Mouse (Mus musculus) megakaryocyte, embryonic 14.5 days (primary cell): ENCODE data around the gene Clnk. TPM values are rescaled to one million over a fixed set of nuclear protein-coding genes. Genes with fewer than 3 reads are reported as not detected.

Experiments
- H3K27me3 ChIP-seq: replicated peaks from 2 replicates; pipeline ENCODE3; 2012; ENCODE audit warnings: inconsistent platforms
- H3K36me3 ChIP-seq: replicated peaks from 2 replicates; pipeline ENCODE3; 2012; ENCODE audit warnings: low read length, inconsistent platforms, mixed read lengths
- H3K4me1 ChIP-seq: 2 replicates; pipeline ENCODE4 v1.6.1; 2012; ENCODE audit warnings: inconsistent platforms
- H3K4me3 ChIP-seq: replicated peaks from 2 replicates; pipeline ENCODE3; 2012; ENCODE audit warnings: moderate library complexity, mild to moderate bottlenecking, inconsistent platforms
- H3K9me3 ChIP-seq: 2 replicates; pipeline ENCODE4 v1.6.1; 2012; ENCODE audit warnings: inconsistent platforms
- FLI1 ChIP-seq: IDR thresholded peaks from 2 replicates; pipeline ENCODE4 v1.6.1; 2012; ENCODE audit warnings: low read length, inconsistent platforms, mixed read lengths
- GATA1 ChIP-seq: IDR thresholded peaks from 3 replicates; pipeline ENCODE4 v1.6.1; 2012; ENCODE audit warnings: mixed read lengths, low read length, inconsistent platforms, borderline replicate concordance
- polyA plus RNA-seq: library from polyadenylated mRNA; stranded (reverse); fragments of >175 nt; gene quantifications from 2 replicates; pipeline ENCODE4 v1.2.3, GENCODE M21; 2012; ENCODE audit warnings: low replicate concordance; ENCODE audit not compliant: insufficient read depth

Gene Clnk
- polyA plus RNA-seq, 1 experiment = not detected

DNA sequence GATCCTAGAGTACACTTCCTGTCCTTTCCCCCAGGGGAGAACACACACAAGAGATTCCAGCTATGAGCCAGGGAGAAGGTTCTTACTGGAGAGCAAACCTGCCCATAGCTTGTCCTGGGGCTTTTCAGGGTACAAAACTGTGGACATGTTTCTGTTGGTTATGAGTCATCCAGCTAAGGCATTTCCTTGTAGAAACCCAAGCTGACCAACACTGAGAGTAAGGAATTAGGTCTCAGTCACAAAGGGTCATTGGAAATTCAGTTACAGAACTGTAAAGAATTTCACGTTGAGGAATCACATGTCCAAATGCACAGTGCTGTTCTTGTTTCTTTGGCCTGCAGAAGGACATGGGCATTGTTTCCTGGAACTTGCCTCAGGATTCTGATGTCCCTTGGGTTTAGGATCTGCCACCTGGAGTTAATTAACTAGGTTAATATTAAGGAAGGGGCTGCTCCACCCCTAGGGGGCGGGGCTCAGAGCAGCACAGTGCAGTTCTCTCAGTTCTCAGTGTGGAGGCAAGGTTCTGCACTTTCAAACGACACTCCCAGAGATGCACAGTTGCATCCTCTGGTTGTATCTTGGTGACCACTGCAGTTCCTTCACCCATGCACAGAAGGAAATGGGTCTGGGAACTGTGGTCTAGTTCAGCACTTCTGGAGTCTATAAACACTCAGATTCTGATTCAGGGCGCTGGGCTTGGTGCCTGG, 18.4 kb downstream of the Clnk start:
- Histone ChIP-seq H3K4me1 (peaks cover 70% of the 10 kb centered on the region), H3K9me3 (no peaks in the 10 kb centered on the region), H3K4me3 (peak overlapping the region; percentile 6), H3K36me3 (peaks cover 2% of the 10 kb centered on the region), H3K27me3 (no peaks in the 10 kb centered on the region)
- no peak for TF ChIP-seq GATA1
- no peak for TF ChIP-seq FLI1

DNA sequence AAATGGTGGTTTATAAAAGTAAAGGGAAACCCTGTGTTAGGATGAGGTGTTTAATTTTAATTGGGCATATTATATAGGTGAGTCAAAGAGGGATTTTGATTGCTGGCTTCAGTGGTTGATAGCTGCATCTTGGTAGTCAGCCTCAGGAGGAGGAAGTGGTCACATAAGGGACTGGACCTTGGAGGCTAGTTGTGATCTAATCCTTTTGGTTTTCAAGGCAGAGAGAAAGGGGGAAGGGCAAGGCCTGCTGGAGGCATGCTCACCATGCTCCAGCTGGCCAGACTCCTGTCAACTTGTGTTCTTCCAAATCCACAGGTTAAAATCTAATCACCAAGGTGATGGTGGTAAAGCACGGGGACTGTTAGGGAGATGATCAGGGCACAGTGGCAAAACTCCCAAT, 19.0 kb downstream of the Clnk start:
- Histone ChIP-seq H3K4me1 (peaks cover 65% of the 10 kb centered on the region), H3K27me3 (no peaks in the 10 kb centered on the region), H3K4me3 (no peak overlapping the region), H3K36me3 (peaks cover 5% of the 10 kb centered on the region), H3K9me3 (peaks cover 4% of the 10 kb centered on the region; the same call in 1 of the 2 replicates)
- TF ChIP-seq FLI1 (no peak), GATA1 (no peak)

DNA sequence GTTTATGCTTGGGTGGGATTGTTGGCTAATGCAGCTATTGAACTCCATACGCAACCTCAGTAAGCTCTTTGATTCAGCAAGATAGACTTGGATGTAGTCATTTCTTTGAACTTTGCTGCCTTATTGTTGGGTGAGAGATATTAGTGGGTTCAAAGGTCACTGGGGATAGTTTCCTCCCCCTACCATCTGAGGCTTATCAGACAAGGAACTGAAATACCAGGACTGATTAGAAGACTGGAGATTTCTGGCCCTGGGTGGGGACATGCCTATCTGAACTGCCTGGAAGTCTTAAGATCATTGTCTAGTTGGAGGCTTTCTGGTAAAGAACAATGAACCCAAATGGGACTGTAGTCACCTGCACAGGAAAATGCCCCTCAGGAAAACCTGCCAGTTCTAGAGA, 26.4 kb downstream of the Clnk start:
- H3K9me3 ChIP-seq = peaks cover 6% of the 10 kb centered on the region; the same call in 1 of the 2 replicates
- H3K4me3 ChIP-seq = no peak overlapping the region
- TF ChIP-seq GATA1 (no peak), FLI1 (no peak)
- H3K27me3 ChIP-seq = no peaks in the 10 kb centered on the region
- peaks cover 43% of the 10 kb centered on the region for H3K4me1 ChIP-seq
- peaks cover 6% of the 10 kb centered on the region for H3K36me3 ChIP-seq

DNA sequence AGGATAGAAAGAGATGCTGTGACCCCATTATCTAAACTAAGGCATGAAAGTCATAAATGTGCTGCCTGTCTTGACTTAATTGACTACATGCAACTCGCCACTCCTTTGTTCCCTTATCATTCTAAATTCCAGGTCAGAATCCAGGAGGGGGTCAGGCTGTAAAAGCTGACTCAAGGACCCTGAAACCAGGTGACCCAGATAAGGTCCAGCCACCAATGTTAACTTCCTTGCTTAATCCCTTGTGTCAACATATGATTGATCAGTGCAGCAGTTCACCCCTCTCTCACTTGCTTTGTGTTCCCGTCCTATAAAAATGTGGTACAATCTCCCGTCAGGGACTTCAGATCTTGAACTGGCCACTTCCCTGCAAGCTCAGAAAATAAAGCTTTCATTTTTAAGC, 31.1 kb downstream of the Clnk start:
- no peaks in the 10 kb centered on the region for H3K9me3 ChIP-seq
- H3K27me3 ChIP-seq = no peaks in the 10 kb centered on the region
- TF ChIP-seq GATA1 = no peak
- no peak for TF ChIP-seq FLI1
- H3K4me1 ChIP-seq = peaks cover 56% of the 10 kb centered on the region
- no peak overlapping the region for H3K4me3 ChIP-seq
- no peaks in the 10 kb centered on the region for H3K36me3 ChIP-seq

DNA sequence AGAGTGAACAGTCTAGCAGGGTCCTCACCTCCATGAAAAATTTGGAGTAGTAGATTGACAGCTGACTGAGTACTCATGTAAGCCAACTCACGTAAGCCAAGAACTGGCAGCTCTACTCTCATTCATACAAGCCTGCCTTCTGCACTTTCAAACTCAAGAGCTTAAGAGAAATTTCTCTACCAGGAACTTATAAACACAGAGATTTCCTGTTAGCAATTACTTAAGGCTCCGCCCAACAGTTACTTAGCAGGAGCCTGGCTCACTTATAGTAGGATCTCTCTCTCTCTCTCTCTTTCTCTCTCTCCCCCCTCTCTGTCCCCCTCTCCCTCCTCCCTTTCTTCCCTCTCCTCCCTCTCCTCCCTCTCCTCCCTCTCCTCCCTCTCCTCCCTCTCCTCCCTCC, 32.3 kb downstream of the Clnk start:
- TF ChIP-seq FLI1 (no peak), GATA1 (no peak)

DNA sequence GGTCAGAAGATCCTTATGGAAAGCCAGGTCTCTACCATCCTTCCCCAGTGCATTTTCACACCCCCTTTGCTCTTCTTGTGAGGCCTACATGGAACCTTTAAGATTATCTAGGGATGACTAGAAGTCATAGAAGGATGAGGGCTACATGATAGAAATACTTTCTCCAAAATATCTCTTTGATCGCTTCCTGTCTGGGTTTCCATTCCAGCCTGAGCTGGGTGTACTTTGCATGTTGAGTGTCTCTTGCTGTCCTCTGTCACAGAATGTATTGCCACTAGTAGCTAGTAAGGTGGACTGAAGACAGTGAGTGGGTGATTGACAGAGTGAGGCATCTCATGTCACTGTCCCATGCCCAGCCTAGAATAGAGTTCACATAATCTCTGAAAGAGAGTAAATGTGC, 36.6 kb downstream of the Clnk start:
- no peaks in the 10 kb centered on the region for H3K36me3 ChIP-seq
- H3K27me3 ChIP-seq = no peaks in the 10 kb centered on the region
- no peak overlapping the region for H3K4me3 ChIP-seq
- TF ChIP-seq FLI1 (no peak), GATA1 (no peak)
- peaks cover 44% of the 10 kb centered on the region for H3K4me1 ChIP-seq
- no peaks in the 10 kb centered on the region for H3K9me3 ChIP-seq

More for the DNA sequence above, 32.3 kb downstream of the Clnk start:
- Histone ChIP-seq H3K27me3 (no peaks in the 10 kb centered on the region), H3K9me3 (no peaks in the 10 kb centered on the region), H3K4me1 (peaks cover 57% of the 10 kb centered on the region), H3K4me3 (no peak overlapping the region), H3K36me3 (no peaks in the 10 kb centered on the region)

DNA sequence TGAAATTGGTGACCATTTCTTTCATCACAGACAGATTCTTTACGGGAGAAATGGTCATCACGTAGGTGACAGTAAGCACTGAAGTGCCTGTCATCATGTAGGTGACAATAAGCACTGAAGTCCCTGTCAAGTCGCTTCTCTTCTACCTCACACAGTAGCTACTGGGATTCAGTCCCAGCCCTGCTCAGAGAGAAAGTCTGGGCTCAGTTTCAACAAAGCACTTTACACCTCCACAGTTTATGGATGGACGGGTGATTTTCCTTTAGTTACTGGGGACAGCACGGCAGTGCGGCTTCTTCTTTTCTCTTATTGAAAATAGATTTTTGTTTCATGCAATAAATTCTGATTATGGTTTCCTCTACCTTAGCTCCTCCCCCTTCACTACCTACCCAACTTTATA, 49.3 kb downstream of the Clnk start:
- no peak overlapping the region for H3K4me3 ChIP-seq
- peaks cover 40% of the 10 kb centered on the region for H3K4me1 ChIP-seq
- H3K27me3 ChIP-seq = no peaks in the 10 kb centered on the region
- H3K9me3 ChIP-seq = no peaks in the 10 kb centered on the region
- no peaks in the 10 kb centered on the region for H3K36me3 ChIP-seq
- TF ChIP-seq GATA1 (no peak), FLI1 (no peak)

DNA sequence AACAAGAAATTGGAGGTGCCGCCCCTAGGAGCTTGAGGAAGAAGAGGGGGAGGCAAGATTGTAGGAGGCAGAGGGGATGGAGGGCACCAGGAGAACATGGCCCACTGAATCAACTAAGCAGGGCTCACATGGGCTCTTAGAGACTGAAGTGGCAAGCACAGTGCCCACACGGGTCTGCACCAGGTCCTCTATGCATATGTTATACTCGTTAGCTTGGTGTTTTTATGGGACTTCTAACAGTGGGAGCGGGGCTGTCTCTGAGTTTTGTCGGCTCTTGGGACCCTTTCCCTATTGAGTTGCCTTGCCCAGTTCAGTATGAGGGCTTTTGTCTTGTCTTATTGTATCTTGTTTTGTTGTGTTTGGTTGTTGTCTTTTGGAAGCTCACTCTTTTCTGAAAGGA, 50.0 kb downstream of the Clnk start:
- TF ChIP-seq GATA1 (no peak), FLI1 (no peak)
- Histone ChIP-seq H3K4me1 (peaks cover 40% of the 10 kb centered on the region), H3K27me3 (no peaks in the 10 kb centered on the region), H3K9me3 (peaks cover 3% of the 10 kb centered on the region; the same call in 1 of the 2 replicates), H3K4me3 (no peak overlapping the region), H3K36me3 (peaks cover 2% of the 10 kb centered on the region)

DNA sequence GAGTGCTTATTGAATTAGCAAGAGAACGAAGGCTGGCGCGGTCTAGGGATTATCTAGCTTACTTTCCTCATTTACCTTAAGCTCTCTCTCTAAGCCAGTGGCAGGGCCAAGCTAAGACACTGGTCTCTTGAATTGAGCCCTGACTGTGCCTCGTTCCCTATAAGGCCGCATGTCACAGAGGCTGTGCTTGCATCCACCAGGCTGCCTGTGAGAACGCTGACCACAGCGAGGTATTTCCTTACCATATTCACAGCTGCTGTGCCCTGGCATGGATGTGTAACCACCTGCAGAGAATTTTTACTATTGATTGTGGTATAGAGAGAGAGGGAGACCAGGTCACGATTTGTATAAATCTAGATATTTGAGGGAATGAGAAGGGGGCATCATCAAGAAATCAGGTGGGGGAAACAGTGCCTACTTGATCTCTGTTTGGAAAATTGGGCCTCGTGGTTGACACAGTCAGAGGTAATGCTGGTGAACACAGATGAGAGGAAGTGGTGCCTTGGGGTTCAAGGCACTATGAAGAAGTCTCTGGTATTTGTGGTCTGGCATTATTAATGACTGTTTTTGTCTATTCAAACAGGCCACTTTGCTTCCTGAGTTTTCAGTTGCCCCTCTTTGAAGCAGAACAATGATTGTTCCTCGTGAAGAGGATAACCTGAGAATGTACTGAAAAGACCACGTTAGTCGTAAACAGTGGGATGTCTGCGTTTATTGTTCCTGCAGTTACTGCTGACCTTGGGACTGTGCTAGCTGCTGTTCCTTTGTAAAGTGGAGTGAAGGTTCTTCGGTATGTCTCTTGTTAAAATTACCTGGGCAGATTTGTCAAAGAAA, 52.3 kb downstream of the Clnk start:
- H3K9me3 ChIP-seq = peaks cover 7% of the 10 kb centered on the region; the same call in 1 of the 2 replicates
- peaks cover 2% of the 10 kb centered on the region for H3K36me3 ChIP-seq
- no peaks in the 10 kb centered on the region for H3K27me3 ChIP-seq
- H3K4me1 ChIP-seq = peaks cover 34% of the 10 kb centered on the region
- no peak overlapping the region for H3K4me3 ChIP-seq
- no peak for TF ChIP-seq GATA1
- no peak for TF ChIP-seq FLI1
